Mouse (Mus musculus): ENCODE data around the gene Timm10.
"Not testable (repeated sequence)": the region's sequence is repeated elsewhere in the genome, so short reads cannot be mapped to it uniquely, and the experiment has no call there.

Gene Timm10

GRCm38 (mm10) chr2:84826488-84827282, at the start of gene Timm10:
Gene Timm10 (plus strand): TSS chr2:84826997.
- in situ Hi-C loops (cut with MboI) = no loop called here

- in situ Hi-C loops (cut with MboI) = no loop called here
Measured at GRCm38 (mm10) chr2:84777706-84778105, 49.1 kb upstream of the Timm10 start.

GRCm38 (mm10) chr2:84779210-84779609, 47.6 kb upstream of the Timm10 start:
- in situ Hi-C loops (cut with MboI) = no loop called here

- in situ Hi-C loops (cut with MboI) = no loop called here
Measured at GRCm38 (mm10) chr2:84783315-84783714, 43.5 kb upstream of the Timm10 start.

GRCm38 (mm10) chr2:84783840-84784566, 42.8 kb upstream of the Timm10 start:
- in situ Hi-C loops (cut with MboI) = no loop called here

GRCm38 (mm10) chr2:84788316-84788715, 38.5 kb upstream of the Timm10 start:
- in situ Hi-C loops (cut with MboI) = no loop called here

GRCm38 (mm10) chr2:84790418-84790817, 36.4 kb upstream of the Timm10 start:
- in situ Hi-C loops (cut with MboI) = no loop called here

- in situ Hi-C loops (cut with MboI) = no loop called here
Measured at GRCm38 (mm10) chr2:84792516-84792915, 34.3 kb upstream of the Timm10 start.

- in situ Hi-C loops (cut with MboI) = no loop called here
Measured at GRCm38 (mm10) chr2:84793154-84793553, 33.6 kb upstream of the Timm10 start.

- in situ Hi-C loops (cut with MboI) = no loop called here
Measured at GRCm38 (mm10) chr2:84793871-84794270, 32.9 kb upstream of the Timm10 start.

GRCm38 (mm10) chr2:84797833-84798492, 28.8 kb upstream of the Timm10 start:
- in situ Hi-C loops (cut with MboI) = no loop called here

- in situ Hi-C loops (cut with MboI) = no loop called here
Measured at GRCm38 (mm10) chr2:84798493-84798921, 28.3 kb upstream of the Timm10 start, which contains the start of gene Ube2l6. Gene Ube2l6 (plus strand): TSS chr2:84798828.

GRCm38 (mm10) chr2:84799041-84799561, 27.7 kb upstream of the Timm10 start:
- in situ Hi-C loops (cut with MboI) = no loop called here

- in situ Hi-C loops (cut with MboI) = no loop called here
Measured at GRCm38 (mm10) chr2:84800304-84800703, 26.5 kb upstream of the Timm10 start.

- in situ Hi-C loops (cut with MboI) = not testable (repeated sequence)
Measured at GRCm38 (mm10) chr2:84801223-84801622, 25.6 kb upstream of the Timm10 start.

- in situ Hi-C loops (cut with MboI) = no loop called here
Measured at GRCm38 (mm10) chr2:84803963-84804362, 22.8 kb upstream of the Timm10 start.

- in situ Hi-C loops (cut with MboI) = no loop called here
Measured at GRCm38 (mm10) chr2:84806546-84806945, 20.3 kb upstream of the Timm10 start.

- in situ Hi-C loops (cut with MboI) = no loop called here
Measured at GRCm38 (mm10) chr2:84809330-84809729, 17.5 kb upstream of the Timm10 start.

GRCm38 (mm10) chr2:84810526-84810885, 16.3 kb upstream of the Timm10 start:
- in situ Hi-C loops (cut with MboI) = no loop called here

GRCm38 (mm10) chr2:84810886-84811577, 15.8 kb upstream of the Timm10 start:
- in situ Hi-C loops (cut with MboI) = no loop called here

GRCm38 (mm10) chr2:84811880-84812279, 14.9 kb upstream of the Timm10 start:
- in situ Hi-C loops (cut with MboI) = no loop called here

GRCm38 (mm10) chr2:84812676-84813075, 14.1 kb upstream of the Timm10 start:
- in situ Hi-C loops (cut with MboI) = no loop called here

Measured in mature B cell (primary cell).